Mouse (Mus musculus): ENCODE data around the gene Axin2. TPM values are rescaled to one million over a fixed set of nuclear protein-coding genes. Genes with fewer than 3 reads are reported as not detected.
A peak's percentile ranks its signal among the peaks of the same experiment; 100 is the strongest.

The Axin2 gene
- total RNA-seq, 2 experiments from 2014 or later = 5.4 to 9.6 TPM

DNA sequence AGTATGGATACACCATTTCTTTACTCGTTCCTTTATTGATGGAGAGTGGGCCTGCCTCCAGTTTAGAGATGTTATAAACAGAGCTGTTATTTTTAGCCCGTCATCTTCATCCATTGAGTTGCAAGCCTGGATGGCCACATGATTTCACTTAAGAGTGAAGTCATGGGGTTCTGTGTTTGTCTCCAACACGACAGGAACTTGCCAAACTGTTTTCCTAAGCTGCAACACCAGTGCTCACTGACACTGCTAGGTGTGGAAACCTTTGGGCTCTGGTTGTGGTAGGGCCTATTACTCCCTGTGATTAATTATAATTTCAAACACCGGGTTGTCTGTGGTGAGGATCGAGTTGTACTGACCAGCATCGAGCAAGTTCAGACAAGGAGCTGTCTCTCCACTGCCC lies 45.6 kb downstream of the Axin2 start:
- no peak for DNase-seq (ENCODE audit: low spot score)

DNA sequence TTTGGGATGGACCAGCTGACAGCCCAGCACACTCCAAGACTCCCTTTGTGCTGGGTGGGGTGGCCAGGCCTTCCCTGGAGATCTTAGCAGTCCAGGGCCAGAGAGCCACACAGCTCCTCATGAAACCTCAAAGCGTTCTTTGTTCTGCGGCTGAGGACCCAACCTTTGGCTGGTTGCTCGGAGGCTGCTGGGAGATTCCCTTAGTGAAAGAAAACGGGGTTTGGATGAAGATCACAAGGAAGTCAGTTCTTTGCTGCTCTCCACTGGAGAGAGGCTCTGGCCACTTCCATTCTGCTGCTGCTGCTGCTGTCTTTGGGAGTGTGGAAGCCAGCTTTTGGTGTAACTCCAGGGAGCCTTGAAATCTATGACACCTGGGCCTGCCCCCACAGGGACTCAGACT lies 53.3 kb downstream of the Axin2 start:
- DNase-seq (ENCODE audit: low spot score) = no peak

DNA sequence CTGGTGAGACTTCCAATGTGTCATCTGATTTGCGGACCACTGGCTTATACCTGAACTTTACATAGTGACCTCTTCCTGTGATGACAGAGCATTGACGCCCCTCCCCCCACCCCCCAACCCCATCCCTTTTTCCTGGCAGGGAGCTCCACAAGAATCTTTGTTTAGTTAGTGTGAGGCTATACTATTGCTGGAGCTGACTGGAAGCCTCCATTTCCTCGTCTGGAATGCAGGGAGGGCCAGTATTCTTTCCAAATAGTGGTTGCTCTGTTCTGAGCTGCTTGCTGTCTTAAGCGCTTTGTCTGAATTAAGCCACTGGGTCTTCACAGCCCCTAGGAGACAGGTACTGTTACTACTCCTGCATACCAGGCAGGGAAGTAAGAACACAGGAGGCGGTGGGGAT lies 53.7 kb downstream of the Axin2 start:
- no peak for DNase-seq (ENCODE audit: low spot score)

DNA sequence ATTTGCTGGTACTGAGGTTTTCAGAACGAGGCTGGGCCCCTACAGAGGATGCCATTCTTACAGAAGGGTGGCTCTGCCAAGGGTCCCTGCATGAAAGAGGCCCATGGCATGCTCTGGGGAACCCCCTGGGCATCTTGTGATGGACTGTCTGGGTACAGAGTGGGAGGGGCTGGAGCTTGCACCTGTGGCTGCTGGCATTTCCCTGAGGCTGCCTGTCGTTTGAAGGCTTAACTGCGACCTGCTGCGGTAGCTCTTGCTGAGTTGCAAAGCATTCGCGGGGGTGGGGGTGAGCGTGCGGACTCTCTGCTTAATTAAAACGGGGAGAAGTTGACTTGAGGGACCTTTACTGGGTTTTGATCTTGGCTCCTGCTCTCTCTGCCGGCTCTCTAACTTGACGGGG lies 55.4 kb downstream of the Axin2 start:
- DNase-seq (ENCODE audit: low spot score) = no peak

DNA sequence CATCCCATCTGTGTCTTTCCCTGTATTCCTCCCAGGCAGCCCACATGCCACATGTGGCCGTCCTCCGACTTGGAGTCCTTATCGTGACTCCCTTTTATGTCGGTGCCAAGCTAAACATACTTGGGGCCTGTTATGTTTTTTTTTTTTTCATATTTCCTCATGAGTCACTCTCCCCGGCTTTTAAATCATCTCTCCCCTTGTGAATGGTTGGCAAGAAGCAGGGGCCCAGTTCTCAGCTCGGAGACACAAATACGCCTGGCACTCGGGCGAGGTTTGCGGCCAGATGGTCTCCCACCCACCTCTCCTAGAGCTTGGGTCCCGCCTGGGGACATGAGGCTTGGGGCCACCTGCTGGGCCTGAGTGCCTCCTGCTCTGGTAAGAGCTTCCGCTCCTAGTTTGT lies 60.4 kb downstream of the Axin2 start:
- no peak for DNase-seq (ENCODE audit: low spot score)

DNA sequence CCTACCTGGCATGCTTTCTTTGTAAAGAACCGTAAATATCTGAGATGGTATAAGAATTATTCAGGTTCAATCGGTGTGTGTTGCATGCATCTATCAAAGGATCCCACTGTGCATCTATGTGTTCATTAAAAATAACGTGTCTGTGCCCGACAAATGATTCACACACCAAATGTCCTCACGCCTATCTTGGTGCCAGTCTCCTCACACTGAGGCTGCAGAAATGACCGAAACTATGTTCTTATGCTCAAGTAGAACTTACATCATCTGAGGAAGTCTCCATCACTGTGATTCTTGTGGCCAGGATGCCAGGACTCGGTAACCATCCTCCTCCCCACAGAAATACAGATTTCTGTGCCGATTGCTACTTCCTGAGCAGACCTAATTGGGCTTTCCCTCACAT lies 60.9 kb downstream of the Axin2 start:
- no peak for DNase-seq (ENCODE audit: low spot score)

DNA sequence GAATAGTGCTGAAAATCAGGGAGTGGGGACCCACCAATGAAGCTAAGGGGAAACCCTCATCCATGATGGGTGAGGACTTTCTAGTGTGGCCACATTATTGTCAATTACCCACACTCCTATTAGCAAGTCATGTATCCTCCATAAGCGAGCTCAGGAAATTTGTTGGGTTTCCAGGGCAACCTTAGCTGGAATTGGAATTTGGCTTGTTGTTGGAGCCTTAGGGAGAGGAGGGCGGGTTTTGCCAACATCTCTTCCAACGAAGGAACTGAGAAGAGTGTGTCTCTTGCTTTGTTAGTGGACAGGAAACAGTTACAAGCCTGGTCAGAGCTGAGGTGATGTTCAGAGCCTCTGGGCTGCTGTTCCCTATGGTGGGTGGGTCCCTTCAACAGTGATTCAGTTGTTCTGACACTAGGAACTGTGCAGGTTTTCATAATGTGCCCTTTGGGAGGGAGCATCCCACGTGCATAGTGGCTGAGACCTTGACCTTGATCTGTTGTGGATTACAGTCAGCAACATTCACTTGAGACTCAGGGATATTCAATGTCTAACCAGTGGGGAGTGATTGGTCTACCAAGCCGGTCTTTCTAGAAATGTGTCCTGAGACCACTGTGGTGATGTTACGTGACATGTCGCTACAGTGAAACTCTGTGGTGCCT lies 63.4 kb downstream of the Axin2 start:
- no peak for DNase-seq (ENCODE audit: low spot score)

DNA sequence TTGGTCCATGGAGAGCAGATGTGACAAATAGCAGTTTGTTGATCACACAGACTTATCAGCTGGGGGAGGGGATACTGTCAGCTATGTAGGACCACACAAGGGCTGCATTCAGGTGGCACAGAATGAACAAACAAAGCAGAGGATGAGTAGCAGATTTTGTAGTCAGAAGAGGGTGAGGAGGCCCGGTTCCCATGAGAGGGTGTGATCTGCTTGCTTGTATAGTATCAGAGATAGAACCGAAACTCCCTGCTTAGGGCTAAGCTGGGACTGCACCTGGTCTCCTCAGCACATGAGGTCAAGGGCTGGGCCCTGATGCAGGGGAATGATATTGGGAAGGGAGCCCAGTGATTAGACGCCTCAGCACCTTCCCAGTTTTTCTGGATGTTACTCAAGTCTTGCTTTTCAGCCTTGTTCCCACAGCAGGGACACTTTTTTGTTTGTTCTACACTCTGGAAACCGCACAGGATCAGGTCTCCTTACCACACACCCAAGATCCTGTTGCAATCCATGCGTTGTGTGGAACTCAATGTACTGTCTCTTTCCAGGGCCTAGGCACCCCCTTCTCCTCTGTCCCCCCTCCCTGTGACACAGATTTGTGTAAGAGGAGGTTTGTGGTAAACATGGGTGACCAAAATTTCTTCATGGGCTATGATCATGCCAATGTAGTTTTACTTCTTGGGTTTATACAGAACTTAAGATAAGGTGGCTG lies 64.7 kb downstream of the Axin2 start:
- no peak for DNase-seq (ENCODE audit: low spot score)

DNA sequence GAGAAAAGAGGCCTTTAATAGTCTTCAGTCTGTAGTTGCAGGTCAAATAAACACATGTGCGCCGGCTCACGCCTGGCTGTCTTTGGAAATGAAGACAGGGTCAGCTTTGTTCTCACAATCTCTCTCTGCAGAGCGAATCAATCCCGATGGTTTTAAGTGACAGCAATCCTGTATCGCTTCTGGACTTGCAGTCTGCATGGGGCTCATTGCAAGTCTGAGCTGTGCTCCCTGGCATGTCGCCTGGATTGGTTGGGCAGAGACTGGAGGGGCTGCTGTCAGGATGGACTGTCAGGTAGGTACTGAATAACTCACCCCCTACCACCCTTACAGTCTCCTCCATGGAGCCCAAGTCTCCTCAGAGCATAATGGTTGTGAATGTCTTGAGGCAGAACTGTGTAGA lies 65.7 kb downstream of the Axin2 start:
- DNase-seq (ENCODE audit: low spot score) = no peak

DNA sequence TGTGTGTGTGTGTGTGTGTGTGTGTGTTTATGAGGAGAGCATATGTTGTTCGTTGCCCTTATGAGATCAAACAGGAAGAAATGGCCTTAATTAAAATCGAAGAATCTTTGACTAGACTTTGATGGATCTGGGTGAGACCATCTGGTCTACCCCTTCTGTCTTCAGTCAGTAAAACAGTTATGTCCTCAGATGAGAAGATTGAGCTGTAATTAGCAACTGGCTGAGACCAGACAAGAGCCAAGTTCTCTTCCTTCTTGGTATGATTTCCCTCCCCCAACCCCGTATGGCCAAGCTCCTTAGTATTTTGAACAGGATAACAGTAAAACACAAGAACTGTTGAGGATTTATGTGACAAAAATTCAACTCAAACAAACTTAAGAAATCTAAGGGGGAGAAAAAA lies 67.1 kb downstream of the Axin2 start:
- DNase-seq (ENCODE audit: low spot score) = no peak

DNA sequence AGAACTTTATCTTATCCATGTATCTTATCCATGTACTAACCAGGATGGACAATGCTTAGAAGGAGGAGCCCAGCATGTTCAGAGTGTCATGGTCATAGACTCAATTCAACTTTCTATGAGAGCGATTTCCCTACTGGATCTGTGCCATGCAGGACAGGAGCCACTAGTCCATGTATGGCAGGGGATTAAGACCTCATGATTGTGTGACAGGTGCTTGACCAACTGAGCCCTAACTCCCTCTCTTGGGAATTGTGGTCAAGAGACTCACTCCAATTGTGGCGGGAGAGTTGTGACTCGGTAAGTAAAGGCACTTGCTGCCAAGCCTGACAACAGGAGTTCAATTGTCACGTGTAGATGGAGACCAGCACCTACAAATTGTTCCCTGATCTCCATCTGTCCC lies 67.6 kb downstream of the Axin2 start:
- no peak for DNase-seq (ENCODE audit: low spot score)

DNA sequence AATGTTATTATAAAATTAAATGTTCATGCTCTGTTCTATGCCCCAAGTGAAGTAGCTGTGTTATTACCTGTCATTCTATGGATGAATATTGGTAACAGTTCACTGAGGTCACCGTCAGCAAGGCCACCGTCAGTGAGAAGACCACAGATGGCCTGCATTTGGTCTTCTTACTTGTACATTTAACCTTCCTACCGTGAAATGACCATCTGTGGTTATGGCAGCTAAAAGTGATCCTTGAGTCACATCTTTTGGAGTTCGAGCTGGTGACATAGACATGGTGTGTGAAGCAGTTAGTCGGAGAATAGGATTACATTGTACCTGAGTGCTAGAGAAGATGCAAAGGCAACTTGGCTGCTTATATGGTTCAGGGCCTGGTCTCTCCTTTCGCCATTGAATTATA lies 68.1 kb downstream of the Axin2 start:
- no peak for DNase-seq (ENCODE audit: low spot score)

DNA sequence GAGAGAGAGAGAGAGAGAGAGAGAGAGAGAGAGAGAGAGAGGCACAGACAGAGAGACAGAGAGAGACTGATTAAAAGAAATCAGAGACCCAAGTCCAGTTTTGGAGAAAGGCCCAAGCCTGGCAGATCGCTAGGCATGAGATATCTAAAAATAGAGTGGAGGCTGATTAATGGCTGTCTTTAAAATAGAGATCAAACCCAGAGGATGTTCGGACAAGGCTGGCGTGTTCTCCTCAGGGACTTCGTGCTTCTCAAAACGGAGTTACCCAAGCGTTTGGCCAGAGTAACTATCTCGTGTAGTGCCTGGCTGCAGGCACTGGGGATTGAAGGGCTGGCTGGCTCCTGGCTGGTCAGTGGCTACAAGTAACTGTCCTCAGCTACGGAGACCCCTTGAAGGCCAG lies 69.8 kb downstream of the Axin2 start:
- DNase-seq (ENCODE audit: low spot score) = peak; percentile 83

DNA sequence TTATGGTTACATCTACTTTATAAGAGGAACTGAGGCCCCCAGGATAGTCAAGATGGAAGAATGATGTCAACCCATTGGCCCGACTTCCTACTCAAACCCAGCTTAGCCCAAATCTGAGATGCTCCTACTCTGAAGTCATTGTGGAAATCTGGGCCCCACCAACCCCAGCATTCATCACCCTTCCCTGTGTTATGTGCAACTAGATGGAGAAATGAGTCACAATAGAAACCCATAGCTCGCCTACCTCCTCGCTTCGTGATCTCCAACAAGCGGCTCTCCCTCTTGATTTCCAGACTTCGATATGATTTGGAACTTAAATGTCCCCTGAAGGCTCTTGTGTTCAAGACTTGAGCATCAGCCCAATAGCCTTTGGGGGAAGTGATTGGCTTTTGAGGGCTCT lies 73.3 kb downstream of the Axin2 start:
- no peak for DNase-seq (ENCODE audit: low spot score)

DNA sequence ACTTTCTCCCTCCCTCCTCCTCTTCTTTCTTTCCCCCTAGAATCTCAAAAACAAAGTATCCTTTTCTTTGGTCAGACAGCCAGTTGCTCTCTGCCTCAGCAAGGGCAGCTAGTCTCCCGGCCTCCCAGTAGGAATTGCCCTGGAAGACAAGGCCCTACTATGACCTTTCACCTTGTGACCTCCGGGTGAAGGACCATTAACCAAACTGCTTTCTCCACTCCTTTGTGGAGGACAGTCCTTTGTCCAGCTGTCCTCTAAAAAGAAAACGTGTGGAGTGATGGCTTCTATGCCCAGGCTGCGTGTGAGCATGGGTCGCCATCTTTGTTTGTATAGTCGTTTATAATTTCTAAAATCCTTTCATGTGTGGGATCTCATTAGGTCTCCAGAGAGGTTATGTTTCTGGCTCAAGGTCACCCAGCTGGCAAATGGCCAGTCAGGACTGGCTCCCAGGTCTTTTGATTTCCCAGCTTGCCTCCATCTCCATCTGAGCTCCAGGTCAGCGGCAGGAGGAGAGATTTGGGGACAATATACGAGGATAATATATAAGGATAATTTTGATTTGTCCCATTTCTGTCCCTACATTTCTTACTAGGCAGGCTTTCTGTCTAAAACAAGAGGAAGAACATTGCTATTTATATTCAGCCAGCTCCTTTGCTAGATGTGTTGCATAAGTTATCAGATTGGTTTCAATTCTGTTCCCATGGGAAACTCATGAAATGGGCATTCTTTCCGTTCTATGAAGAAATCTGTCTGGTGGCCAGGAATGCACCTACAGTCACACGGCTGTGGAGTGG lies 75.2 kb downstream of the Axin2 start:
- no peak for DNase-seq (ENCODE audit: low spot score)

DNA sequence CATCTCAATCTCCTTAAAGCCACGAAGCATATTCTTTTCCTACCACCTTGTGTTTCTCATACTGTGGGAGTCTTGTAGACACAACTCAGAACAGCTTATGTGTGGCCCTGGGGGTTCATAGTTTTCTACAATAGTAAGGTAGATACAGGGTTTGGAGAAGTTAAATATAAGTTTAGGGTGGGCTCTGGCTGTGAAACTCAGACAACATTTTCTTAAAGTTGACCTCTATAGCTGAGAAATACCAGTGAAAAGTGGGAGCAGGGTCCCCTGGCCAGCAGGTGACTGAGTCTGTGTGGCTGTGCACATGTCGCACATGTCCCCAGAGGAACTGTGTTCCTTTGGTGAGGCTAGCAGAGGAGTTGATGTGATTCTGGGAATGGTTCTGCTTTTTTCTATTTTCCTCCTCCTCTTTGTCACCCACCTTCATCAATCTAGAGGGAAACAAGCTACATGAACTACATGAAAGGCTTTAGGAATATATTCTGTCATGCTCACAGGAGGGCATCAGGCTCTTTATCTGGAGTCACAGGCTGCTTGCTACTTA lies 75.9 kb downstream of the Axin2 start:
- no peak for DNase-seq (ENCODE audit: low spot score)

DNA sequence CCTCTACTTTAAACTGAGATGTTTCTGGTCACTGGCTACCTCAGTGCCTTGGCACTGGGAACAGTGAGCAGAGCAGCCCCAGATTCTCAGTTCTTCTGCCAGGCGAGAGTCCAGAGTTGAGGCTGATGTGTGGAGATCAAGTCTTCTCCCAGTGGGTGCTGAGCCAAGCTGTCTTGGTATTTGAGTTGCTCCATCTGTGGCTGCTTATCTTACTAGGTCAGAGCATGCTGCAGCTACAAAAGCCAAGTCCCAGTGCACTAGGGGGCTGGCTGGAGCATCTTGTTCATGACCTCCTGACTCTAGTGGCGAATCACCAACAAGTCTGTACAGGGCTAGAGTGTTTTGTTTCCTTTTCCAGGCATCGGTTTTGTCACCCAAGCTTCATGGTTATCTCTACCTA lies 77.7 kb downstream of the Axin2 start:
- no peak for DNase-seq (ENCODE audit: low spot score)

Other genes with a start within 250 kb of the Axin2 start
- not detected for gene E030025P04Rik, start 224.0 kb downstream of the Axin2 start, total RNA-seq (2021)